Mouse (Mus musculus): Measurements from ENCODE around the gene Krtap7-1.

GRCm38 (mm10) chr16:89461189-89461588, 46.9 kb downstream of the Krtap7-1 start:
- no peak for TF ChIP-seq CTCF (IDR thresholded peaks at IDR 0.05; ENCODE audit: low read depth)
- TF ChIP-seq EP300 (IDR thresholded peaks at IDR 0.05; ENCODE audit: low read depth) = no peak

Data from liver, embryonic 14.5 days (tissue).